ENCODE assay signal across 25 mouse cellular contexts in the genomic region with DNA sequence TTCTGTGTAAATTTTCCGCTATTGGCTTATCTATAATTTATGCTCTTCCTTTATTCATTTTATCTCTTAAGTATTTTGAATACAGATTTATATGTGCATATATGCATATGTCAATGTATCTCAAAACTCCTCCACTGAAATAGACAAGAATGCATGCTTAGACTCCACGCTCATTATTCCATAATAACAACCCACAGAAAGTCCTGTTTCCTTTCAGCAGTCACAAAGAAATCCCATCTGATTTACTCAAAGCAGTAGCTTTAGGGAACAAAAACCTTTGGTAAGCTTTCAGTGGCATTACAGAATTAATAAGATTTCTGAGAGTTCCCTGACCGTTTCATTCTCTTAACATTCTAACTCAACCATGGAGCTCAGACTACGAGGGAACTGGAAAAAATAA.
"Had no signal": no experiment of that assay in that cellular context is flagged by ENCODE, and none has a peak within 500 bp of the region (broad histone marks: within the 10 kb centered on the region; RNA-seq: fewer than 3 reads in every experiment).

No protein-coding gene starts in this region.

- DNase-seq: gastrocnemius, postnatal 14 days; gastrocnemius, postnatal 36 days; heart, adult 11 months; heart, adult 2 months; heart, postnatal 14 days; heart, postnatal 36 days; kidney, adult 11 months; kidney, adult 2 months; kidney, adult 9 months; kidney, postnatal 14 days; kidney, postnatal 36 days; layer of hippocampus, adult 9-11 months; layer of hippocampus, postnatal 36 days; left cerebral cortex, postnatal 4 days had no signal

- ATAC-seq: hindbrain, postnatal 0 days; intestine, embryonic 16.5 days had no signal

- H3K9me3 ChIP-seq: heart, embryonic 13.5 days; heart, embryonic 15.5 days; hindbrain, embryonic 13.5 days; hindbrain, embryonic 15.5 days; kidney, embryonic 15.5 days; limb, embryonic 13.5 days; limb, embryonic 15.5 days had no signal

- H3K36me3 ChIP-seq: heart, embryonic 13.5 days; heart, embryonic 15.5 days; hindbrain, embryonic 13.5 days; hindbrain, embryonic 15.5 days; kidney, embryonic 15.5 days; limb, embryonic 13.5 days; limb, embryonic 15.5 days had no signal

- H3K27ac ChIP-seq: heart, adult 2 months; heart, embryonic 13.5 days; heart, embryonic 15.5 days; hindbrain, embryonic 13.5 days; hindbrain, embryonic 15.5 days; hindbrain, postnatal 0 days; kidney, embryonic 15.5 days; kidney, postnatal 0 days; limb, embryonic 13.5 days; limb, embryonic 15.5 days had no signal

- H3K4me3 ChIP-seq: heart, adult 2 months; heart, embryonic 13.5 days; heart, embryonic 15.5 days; hindbrain, embryonic 13.5 days; hindbrain, embryonic 15.5 days; kidney, embryonic 15.5 days; limb, embryonic 13.5 days; limb, embryonic 15.5 days had no signal

- H3K4me1 ChIP-seq: heart, embryonic 13.5 days; heart, embryonic 15.5 days; hindbrain, embryonic 13.5 days; hindbrain, embryonic 15.5 days; kidney, embryonic 15.5 days; limb, embryonic 13.5 days; limb, embryonic 15.5 days had no signal

- H3K9ac ChIP-seq: heart, embryonic 13.5 days; heart, embryonic 15.5 days; hindbrain, embryonic 13.5 days; hindbrain, embryonic 15.5 days; kidney, embryonic 15.5 days; limb, embryonic 13.5 days; limb, embryonic 15.5 days had no signal

- H3K4me2 ChIP-seq: heart, embryonic 11.5 days; heart, embryonic 13.5 days; heart, embryonic 15.5 days; hindbrain, embryonic 13.5 days; hindbrain, embryonic 15.5 days; kidney, embryonic 15.5 days; limb, embryonic 13.5 days; limb, embryonic 15.5 days had no signal

- H3K27me3 ChIP-seq: heart, embryonic 13.5 days; heart, embryonic 15.5 days; hindbrain, embryonic 13.5 days; hindbrain, embryonic 15.5 days; kidney, embryonic 15.5 days; limb, embryonic 13.5 days; limb, embryonic 15.5 days had no signal
